Mouse (Mus musculus) stomach, embryonic 14.5 days (tissue): Measurements from ENCODE around the gene Atp6v1g2. TPM values are rescaled to one million over a fixed set of nuclear protein-coding genes. Genes with fewer than 3 reads are reported as not detected.
A peak's percentile ranks its signal among the peaks of the same experiment; 100 is the strongest.

Source experiments
- ATAC-seq: fragments of 200-750 bp; cut with Nextera tagmentation; 2 replicates; pipeline ENCODE4 v1.8.0; 2017; ENCODE audit warnings: low read depth, moderate TSS enrichment; ENCODE audit not compliant: insufficient number of reproducible peaks, insufficient read depth, low FRiP score
- H3K27ac ChIP-seq: fragments of 300-500 bp; sonication (generic); 2 replicates; pipeline ENCODE4 v1.5.1; 2014; ENCODE audit warnings: mild to moderate bottlenecking, low read length, moderate library complexity, mixed read lengths
- H3K27me3 ChIP-seq: fragments of 300-500 bp; sonication (generic); 2 replicates; pipeline ENCODE4 v1.6.1; 2014; ENCODE audit warnings: low read length, control low read depth, mixed read lengths; ENCODE audit not compliant: control insufficient read depth, insufficient read depth
- H3K36me3 ChIP-seq: fragments of 300-500 bp; sonication (generic); 2 replicates; pipeline ENCODE4 v1.6.1; 2014; ENCODE audit warnings: mild to moderate bottlenecking, control low read depth, low read length, moderate library complexity, mixed read lengths; ENCODE audit not compliant: control insufficient read depth, insufficient read depth
- H3K4me1 ChIP-seq: fragments of 300-500 bp; sonication (generic); 2 replicates; pipeline ENCODE4 v1.6.1; 2014; ENCODE audit warnings: low read length, control low read depth, mixed read lengths; ENCODE audit not compliant: control insufficient read depth, insufficient read depth
- H3K4me2 ChIP-seq: fragments of 300-500 bp; sonication (generic); replicated peaks from 2 replicates; pipeline ENCODE4 v1.6.1; 2014; ENCODE audit warnings: low read depth, low read length, control low read depth
- H3K4me3 ChIP-seq: fragments of 300-500 bp; sonication (generic); 2 replicates; pipeline ENCODE4 v1.5.1; 2014; ENCODE audit warnings: low read depth, low read length, control low read depth
- H3K9ac ChIP-seq: fragments of 300-500 bp; sonication (generic); replicated peaks from 2 replicates; pipeline ENCODE4 v1.6.1; 2014; ENCODE audit warnings: low read depth, mild to moderate bottlenecking, control low read depth, low read length, moderate library complexity, mixed read lengths
- H3K9me3 ChIP-seq: fragments of 300-500 bp; sonication (generic); 2 replicates; pipeline ENCODE4 v1.6.1; 2016; ENCODE audit warnings: low read depth, low read length, control low read depth; ENCODE audit not compliant: control insufficient read depth
- WGBS: fragments of 180-500 bp; shearing (Covaris S2); extraction: QIAGEN DNeasy Blood & Tissue Kit; methylation state at CpG from one replicate; pipeline ENCODE4 v1.1.7; 2014; 5-methylcytosine and 5-hydroxymethylcytosine counted together
- polyA plus RNA-seq: library from polyadenylated mRNA; unstranded; fragments of >200 nt; fragmentation: Nextera tagmentation; extraction: Ambion mirVana; gene quantifications from 2 replicates; pipeline ENCODE4 v1.2.1, GENCODE M21; 2014

Gene Atp6v1g2
- 8.1 and 8.5 TPM in 2 replicates for polyA plus RNA-seq

DNA sequence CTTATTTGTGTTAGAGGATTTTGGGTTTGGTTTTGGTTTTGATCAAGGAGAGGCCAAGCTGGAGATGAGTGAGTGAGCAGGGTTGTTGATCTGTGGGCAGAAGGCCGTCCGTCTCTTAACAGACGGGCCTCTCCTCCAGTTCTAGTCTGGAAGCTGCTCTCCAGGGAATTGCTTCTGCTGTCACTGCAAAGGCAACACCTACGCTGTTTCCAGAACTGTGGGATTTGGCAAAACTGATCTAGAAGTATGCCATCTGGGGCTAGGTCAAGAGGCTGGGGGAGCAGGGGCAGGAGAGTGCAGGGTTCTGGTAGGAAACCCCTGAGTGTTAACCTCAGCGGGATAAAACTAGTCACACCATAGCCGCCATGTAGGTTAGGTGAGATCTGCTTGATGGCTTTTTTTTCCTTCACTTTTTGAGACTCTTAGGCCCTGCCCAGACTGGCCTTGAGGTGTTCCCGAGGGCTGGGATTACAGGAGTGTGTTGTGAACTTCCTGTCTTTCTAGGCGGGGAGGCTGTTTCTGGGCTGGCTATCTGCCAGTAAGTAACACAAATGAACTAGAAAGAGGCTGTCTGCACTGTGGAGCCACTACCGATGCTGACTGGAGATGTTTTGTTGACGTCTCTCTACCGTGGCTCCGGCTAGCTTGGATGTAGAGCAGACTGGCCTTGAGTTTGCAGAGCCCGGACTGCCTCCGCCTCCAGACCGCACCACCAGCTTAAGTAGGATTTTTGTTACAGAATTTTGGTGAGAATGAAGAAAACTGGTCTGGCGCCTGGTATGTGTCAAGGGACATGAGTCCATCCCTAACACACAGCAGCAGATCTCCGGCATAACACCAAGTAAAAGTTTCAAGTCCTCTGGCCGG is at the start of gene Atp6v1g2:
Gene Atp6v1g2 (plus strand): TSS at position 547 of the 867 bp plus-strand sequence.
- Histone ChIP-seq H3K36me3 (peaks cover 11% of the 10 kb centered on the region; the same call in 1 of the 2 replicates), H3K4me3 (peak within 1 kb of the TSS; percentile 51), H3K4me2 (peak within 1 kb of the TSS; percentile 74), H3K27ac (peak within 1 kb of the TSS; percentile 98), H3K27me3 (no peaks in the 10 kb centered on the region), H3K9me3 (no peaks in the 10 kb centered on the region), H3K9ac (peak within 1 kb of the TSS; percentile 81; the same call in 1 of the 2 replicates), H3K4me1 (peaks cover 38% of the 10 kb centered on the region)
- no peak for ATAC-seq
- WGBS: 46% methylated on average over 18 of the region's 18 CpGs

DNA sequence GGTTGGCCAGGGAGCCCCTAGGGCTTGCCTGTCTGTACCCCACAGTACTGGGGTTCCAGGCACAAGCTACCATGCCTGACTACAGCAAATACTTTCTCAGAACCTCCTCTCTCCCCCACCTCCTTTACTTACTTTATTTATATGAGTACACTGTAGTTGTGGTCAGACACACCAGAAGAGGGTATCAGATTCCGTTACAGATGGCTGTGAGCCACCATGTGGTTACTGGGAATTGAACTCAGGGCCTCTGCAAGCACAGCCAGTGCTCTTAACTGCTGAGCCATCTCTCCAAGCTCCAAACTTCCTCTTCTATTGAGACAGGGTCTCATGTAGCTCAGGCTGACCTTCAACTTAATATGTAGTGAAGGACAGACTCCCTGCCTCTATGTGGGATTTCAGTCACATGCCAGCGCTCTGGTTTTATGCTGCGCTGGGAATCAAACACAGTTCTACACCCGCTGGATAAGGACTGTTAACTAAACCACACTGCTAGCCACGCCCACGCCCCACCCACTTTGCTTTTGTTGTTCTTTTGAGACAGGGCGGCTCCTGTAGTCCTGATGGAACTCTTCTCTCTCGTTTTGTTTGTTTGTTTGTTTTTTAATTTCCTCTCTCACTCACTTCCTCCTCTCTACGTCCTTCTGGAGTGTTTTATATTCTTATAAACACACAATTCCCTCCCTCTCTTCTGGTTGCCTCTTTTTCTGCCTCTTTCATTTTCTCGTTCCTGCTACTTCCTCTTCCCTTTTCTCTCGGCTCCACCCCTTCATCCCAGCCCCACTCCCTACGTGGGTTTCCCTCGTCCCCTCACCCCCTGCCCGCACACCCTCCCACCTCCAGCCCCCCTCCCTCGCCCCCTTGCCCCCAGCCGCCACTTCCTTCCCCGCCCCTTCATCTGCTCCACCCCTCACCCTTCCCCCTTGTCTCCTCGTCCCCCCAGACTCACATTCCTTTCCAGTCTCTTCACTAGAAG is 47.5 kb upstream of the Atp6v1g2 start:
- Histone ChIP-seq H3K9me3 (no peaks in the 10 kb centered on the region), H3K27ac (peak overlapping the region; percentile 78), H3K9ac (peak overlapping the region; percentile 30; the same call in 1 of the 2 replicates), H3K4me3 (peak overlapping the region; percentile 37), H3K4me1 (peaks cover 6% of the 10 kb centered on the region; the same call in 1 of the 2 replicates), H3K27me3 (no peaks in the 10 kb centered on the region), H3K36me3 (no peaks in the 10 kb centered on the region), H3K4me2 (peak overlapping the region; percentile 51)
- WGBS: 4% methylated on average over 17 of the region's 18 CpGs
- peak; percentile 68 for ATAC-seq

DNA sequence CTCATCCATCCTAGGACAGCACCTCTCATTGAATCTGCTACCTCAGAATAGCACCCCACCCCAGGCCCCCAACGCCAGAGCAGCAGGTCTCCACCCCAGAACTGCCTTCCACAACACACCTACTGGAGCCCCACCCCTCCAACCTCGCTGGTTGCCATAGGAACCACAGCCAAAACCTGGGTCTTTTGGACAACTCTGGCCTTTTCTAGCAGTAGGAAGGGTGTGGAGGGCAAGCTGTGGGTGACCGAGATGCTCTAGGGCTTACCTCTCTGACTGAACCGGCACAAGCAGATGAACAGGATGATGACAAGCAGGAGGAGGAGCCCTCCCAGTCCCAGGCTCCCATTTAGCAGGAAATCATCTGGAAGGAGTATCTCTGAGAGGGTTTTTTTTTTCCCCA is 46.8 kb upstream of the Atp6v1g2 start:
- Histone ChIP-seq H3K4me2 (peak overlapping the region; percentile 51), H3K9ac (0 out of 2 replicates have a peak overlapping the region, but pooled peaks have one; percentile 6), H3K4me3 (peak overlapping the region; percentile 37), H3K27me3 (no peaks in the 10 kb centered on the region), H3K36me3 (no peaks in the 10 kb centered on the region), H3K9me3 (no peaks in the 10 kb centered on the region), H3K27ac (peak overlapping the region; percentile 78), H3K4me1 (peaks cover 6% of the 10 kb centered on the region; the same call in 1 of the 2 replicates)
- WGBS: 0% methylated on average over 4 of the region's 4 CpGs
- peak; percentile 25; the same call in 1 of the 2 replicates for ATAC-seq

DNA sequence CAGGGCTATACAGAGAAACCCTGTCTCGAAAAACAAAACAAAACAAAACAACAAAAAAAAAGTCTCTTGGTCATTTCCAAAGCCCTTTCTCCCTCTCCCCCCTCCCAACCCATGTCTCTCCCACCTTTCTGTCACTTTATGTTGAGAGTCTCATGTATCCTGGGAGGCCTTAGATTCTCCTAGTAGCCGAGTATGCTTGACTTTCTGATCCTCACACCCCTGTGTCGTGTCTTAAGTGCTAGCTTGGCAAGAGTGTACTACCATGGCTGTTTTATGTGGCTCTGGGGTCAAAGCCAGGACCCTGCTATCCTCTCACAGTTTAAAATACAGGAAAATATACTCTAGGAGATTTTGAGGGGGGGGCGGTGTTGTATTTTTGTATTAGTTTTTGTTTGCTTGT is 46.1 kb upstream of the Atp6v1g2 start:
- no peak overlapping the region for H3K4me2 ChIP-seq
- H3K4me1 ChIP-seq: peaks cover 6% of the 10 kb centered on the region; the same call in 1 of the 2 replicates
- ATAC-seq: no peak
- no peak overlapping the region for H3K4me3 ChIP-seq
- no peak overlapping the region for H3K9ac ChIP-seq
- no peaks in the 10 kb centered on the region for H3K36me3 ChIP-seq
- H3K9me3 ChIP-seq: no peaks in the 10 kb centered on the region
- no peak overlapping the region for H3K27ac ChIP-seq
- H3K27me3 ChIP-seq: no peaks in the 10 kb centered on the region
- 70% methylated on average over 4 of the region's 4 CpGs for WGBS

DNA sequence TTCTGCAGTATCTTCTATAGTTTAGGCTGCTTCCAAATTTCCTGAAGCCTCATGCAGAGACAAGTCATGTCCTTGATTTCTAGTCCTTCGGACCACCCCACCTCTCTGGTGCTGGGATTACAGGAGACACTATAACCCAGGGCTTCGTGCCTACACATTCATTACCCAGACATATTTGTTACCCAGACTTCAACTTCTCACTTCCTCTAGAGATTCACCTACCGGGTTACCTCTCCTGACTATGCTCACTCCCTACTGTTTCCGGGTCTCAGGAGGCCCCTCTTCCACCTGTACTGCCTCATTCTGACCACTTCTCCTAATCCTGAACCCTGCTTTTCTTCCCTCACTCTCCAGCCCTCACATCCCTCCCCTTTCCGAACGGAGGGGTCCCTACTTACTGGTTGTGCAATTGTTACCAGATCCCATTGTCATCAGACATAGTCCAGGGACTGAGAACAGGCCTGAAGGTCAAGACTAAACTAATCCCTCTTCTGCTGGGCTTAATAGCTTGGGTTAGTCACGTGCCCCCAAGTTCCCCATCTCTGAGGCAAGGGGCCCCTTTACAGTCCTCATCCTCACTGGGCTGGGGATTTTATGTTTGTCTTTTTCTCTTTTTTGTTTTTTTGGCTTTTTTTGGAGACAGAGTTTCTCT is 45.4 kb upstream of the Atp6v1g2 start, which contains the start of gene Lst1:
Gene Lst1 (minus strand): TSS at position 481 of the 652 bp plus-strand sequence.
- H3K9me3 ChIP-seq: no peaks in the 10 kb centered on the region
- peaks cover 6% of the 10 kb centered on the region; the same call in 1 of the 2 replicates for H3K4me1 ChIP-seq
- no peaks in the 10 kb centered on the region for H3K27me3 ChIP-seq
- no peak within 1 kb of the TSS for H3K4me3 ChIP-seq
- 71% methylated on average over 7 of the region's 7 CpGs for WGBS
- H3K9ac ChIP-seq: no peak within 1 kb of the TSS
- H3K36me3 ChIP-seq: no peaks in the 10 kb centered on the region
- peak within 1 kb of the TSS; percentile 21; the same call in 1 of the 2 replicates for H3K27ac ChIP-seq
- ATAC-seq: no peak
- H3K4me2 ChIP-seq: no peak within 1 kb of the TSS

DNA sequence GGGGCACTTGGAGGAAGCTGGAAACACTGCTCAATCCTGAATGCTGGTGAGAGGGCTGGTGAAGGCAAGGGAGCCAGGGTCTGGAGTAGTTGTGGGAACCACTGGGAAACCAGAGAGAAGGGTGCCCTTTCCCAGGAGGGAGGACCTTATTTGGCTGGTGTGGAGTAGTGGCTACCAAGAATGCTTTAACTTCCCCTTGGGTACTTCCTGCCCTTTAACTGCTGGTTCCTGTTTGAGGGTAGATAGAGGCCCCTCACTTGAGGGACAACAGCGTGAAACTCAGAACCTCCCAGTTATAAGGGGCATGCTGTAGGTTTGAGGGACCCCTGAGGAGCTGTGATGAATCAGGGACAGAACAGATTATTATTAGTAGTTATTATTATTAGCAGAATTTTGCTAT is 44.3 kb upstream of the Atp6v1g2 start:
- no peak overlapping the region for H3K4me3 ChIP-seq
- no peaks in the 10 kb centered on the region for H3K27me3 ChIP-seq
- no peak overlapping the region for H3K4me2 ChIP-seq
- H3K36me3 ChIP-seq: no peaks in the 10 kb centered on the region
- WGBS: 59% methylated on average over 1 of the region's 1 CpGs
- H3K9ac ChIP-seq: no peak overlapping the region
- no peak overlapping the region for H3K27ac ChIP-seq
- no peak for ATAC-seq
- no peaks in the 10 kb centered on the region for H3K9me3 ChIP-seq
- peaks cover 8% of the 10 kb centered on the region; the same call in 1 of the 2 replicates for H3K4me1 ChIP-seq

DNA sequence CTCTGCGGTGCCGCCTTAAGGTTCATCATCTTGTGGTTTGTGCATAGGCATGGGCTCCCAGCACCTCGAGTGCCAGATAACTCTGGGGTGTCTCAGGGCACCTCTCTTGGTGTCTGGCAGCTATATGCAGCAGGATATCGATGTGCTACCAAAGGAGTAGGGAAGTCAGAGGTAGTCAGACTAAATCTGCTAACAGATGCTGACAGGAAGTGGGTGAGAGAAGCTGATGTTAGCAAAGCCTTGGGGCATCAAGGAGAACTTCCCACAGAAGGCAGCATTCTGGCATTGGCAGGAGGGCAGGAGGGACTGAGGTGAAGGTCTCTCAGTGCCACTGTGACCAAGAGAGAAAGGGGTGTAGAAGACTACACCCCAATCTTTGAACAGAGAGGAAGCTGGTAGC is 43.4 kb upstream of the Atp6v1g2 start:
- no peaks in the 10 kb centered on the region for H3K27me3 ChIP-seq
- H3K4me3 ChIP-seq: no peak overlapping the region
- no peak for ATAC-seq
- 67% methylated on average over 4 of the region's 4 CpGs for WGBS
- H3K36me3 ChIP-seq: no peaks in the 10 kb centered on the region
- peaks cover 15% of the 10 kb centered on the region; the same call in 1 of the 2 replicates for H3K4me1 ChIP-seq
- no peaks in the 10 kb centered on the region for H3K9me3 ChIP-seq
- no peak overlapping the region for H3K27ac ChIP-seq
- no peak overlapping the region for H3K4me2 ChIP-seq
- no peak overlapping the region for H3K9ac ChIP-seq
